Mouse (Mus musculus): ENCODE measurements around the gene Slc46a3. TPM values are rescaled to one million over a fixed set of nuclear protein-coding genes. Genes with fewer than 3 reads are reported as not detected.

Gene Slc46a3
- polyA plus RNA-seq (2017; shearing (Covaris generic)) = 11.4 TPM

DNA sequence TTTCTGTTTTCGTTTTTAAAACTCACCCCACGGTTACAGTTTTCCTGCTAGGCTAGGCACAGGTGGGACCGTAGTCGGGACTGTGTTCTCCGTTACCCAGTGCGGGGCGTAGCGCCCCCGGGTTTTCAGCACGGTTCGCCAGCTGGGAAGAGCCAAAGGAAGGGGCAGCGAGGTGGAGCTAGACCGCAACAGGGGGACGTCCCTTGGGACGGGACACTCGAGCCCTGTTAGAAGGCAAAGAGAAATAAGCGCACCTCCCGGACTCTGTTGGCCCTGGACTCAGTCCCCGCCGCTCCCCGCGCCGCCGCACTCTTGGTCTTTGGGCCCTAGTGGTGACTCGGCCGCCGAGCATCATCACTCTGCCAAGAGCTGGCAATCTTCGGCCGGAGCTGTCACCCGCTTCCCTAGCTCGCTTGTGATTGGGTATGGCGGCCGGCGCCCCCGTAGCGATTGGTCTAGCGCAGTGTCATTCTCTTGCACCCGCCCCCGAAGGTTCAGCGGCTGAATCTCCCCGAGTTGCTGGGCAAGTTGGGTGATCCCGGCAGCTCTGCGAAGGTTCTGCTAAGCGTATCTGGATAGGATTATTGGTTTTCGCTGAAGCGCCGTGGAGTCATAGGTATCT, at the start of gene Slc46a3:
Gene Slc46a3, minus strand, starts transcription at position 361 of the 622 bp plus-strand sequence.

DNA sequence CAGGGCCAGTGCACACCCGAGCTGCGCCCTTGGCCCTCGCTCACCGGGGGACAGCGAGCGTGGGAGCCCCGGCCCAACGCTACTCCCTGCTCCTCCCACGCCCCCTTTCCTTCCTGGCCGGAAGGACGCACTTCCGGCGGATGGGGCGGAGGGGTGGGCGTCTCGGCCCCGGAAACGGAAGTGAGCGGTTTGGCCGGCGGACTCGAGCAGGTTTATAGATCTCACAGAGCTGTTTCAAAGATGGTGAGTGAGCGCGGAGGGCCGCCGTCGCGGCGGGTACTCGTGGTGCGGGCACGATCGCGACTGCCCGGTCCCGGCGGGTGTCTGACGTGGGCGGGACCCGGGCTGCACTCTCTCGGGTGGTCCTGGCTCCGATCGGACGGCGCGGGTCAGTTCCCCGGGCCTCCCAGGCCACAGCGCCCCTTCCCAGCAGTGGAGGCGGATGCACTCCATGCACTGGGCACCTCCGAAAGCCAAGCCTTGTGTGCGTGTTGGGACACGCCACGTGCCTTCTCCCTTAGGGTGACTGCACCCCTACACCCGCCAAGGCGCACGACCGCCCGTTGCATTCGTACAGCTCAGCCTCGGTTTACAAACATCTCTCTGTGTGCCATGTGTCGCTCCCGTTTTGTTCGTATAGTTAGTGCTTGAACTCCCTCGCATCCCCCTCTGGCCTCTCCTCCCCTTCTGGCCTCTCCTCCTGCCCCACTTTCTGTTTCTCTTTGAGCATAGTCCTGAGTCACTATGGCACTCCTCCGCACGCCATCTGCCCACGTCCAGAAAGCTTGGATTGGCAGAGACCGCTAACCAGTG, 34.0 kb downstream of the Slc46a3 start, which contains the start of gene Pomp:
Gene Pomp, plus strand, starts transcription at position 13 of the 813 bp plus-strand sequence.

Other genes starting within 250 kb of the Slc46a3 start
- 0.11 TPM for gene Flt1, start 168.8 kb downstream of the Slc46a3 start, polyA plus RNA-seq (2017; shearing (Covaris generic))
- 199 TPM for gene Pomp, start 34.4 kb downstream of the Slc46a3 start, polyA plus RNA-seq (2017; shearing (Covaris generic))
- 1.0 TPM for gene Mtus2, start 62.5 kb upstream of the Slc46a3 start, polyA plus RNA-seq (2017; shearing (Covaris generic))

All from effector memory CD4-positive, alpha-beta T cell, adult 5 months (primary cell).